Mouse (Mus musculus): Measurements from ENCODE around the gene 4930451I11Rik.

The 4930451I11Rik gene

GRCm38 (mm10) chr7:126799468-126800268 is 31.8 kb downstream of the 4930451I11Rik start:
- DNase-seq (ENCODE audit: low read depth), result peak; percentile 90

GRCm38 (mm10) chr7:126799050-126799467 is 32.4 kb downstream of the 4930451I11Rik start:
- peak; percentile 97 for DNase-seq (ENCODE audit: low read depth)

- DNase-seq (ENCODE audit: low read depth), result peak; percentile 60
Measured at GRCm38 (mm10) chr7:126798127-126799049, 33.1 kb downstream of the 4930451I11Rik start.

- DNase-seq (ENCODE audit: low read depth), result no peak
Measured at GRCm38 (mm10) chr7:126797411-126798126, 33.9 kb downstream of the 4930451I11Rik start, which contains the start of gene Fam57b. Gene Fam57b, plus strand, starts transcription at chr7:126797668.

GRCm38 (mm10) chr7:126796350-126796932 is 35.0 kb downstream of the 4930451I11Rik start:
- DNase-seq (ENCODE audit: low read depth), result peak; percentile 60

GRCm38 (mm10) chr7:126795387-126796317 is 35.8 kb downstream of the 4930451I11Rik start:
- no peak for DNase-seq (ENCODE audit: low read depth)

GRCm38 (mm10) chr7:126794271-126794605 is 37.2 kb downstream of the 4930451I11Rik start:
- DNase-seq (ENCODE audit: low read depth), result peak; percentile 73

- no peak for DNase-seq (ENCODE audit: low read depth)
Measured at GRCm38 (mm10) chr7:126793456-126794270, 37.8 kb downstream of the 4930451I11Rik start.

GRCm38 (mm10) chr7:126792721-126793443 is 38.6 kb downstream of the 4930451I11Rik start:
- no peak for DNase-seq (ENCODE audit: low read depth)

GRCm38 (mm10) chr7:126791851-126792720 is 39.4 kb downstream of the 4930451I11Rik start, which contains the start of gene Ppp4c:
Gene Ppp4c, minus strand, starts transcription at chr7:126792496.
- DNase-seq (ENCODE audit: low read depth), result peak; percentile 97

GRCm38 (mm10) chr7:126789141-126789540 is 42.3 kb downstream of the 4930451I11Rik start:
- no peak for DNase-seq (ENCODE audit: low read depth)

GRCm38 (mm10) chr7:126786142-126786541 is 45.3 kb downstream of the 4930451I11Rik start:
- no peak for DNase-seq (ENCODE audit: low read depth)

- DNase-seq (ENCODE audit: low read depth), result no peak
Measured at GRCm38 (mm10) chr7:126785056-126785455, 46.4 kb downstream of the 4930451I11Rik start.

GRCm38 (mm10) chr7:126784469-126784868 is 47.0 kb downstream of the 4930451I11Rik start:
- no peak for DNase-seq (ENCODE audit: low read depth)

- DNase-seq (ENCODE audit: low read depth), result no peak
Measured at GRCm38 (mm10) chr7:126782693-126783092, 48.7 kb downstream of the 4930451I11Rik start.

- DNase-seq (ENCODE audit: low read depth), result no peak
Measured at GRCm38 (mm10) chr7:126781661-126782370, 49.6 kb downstream of the 4930451I11Rik start.

- no peak for DNase-seq (ENCODE audit: low read depth)
Measured at GRCm38 (mm10) chr7:126780971-126781635, 50.3 kb downstream of the 4930451I11Rik start, which contains the start of gene Tbx6. Gene Tbx6, plus strand, starts transcription at chr7:126781483.

All from naive thymus-derived CD4-positive, alpha-beta T cell, adult 2 months (primary cell).